Mouse (Mus musculus) testis, adult 10 weeks (tissue): ENCODE results near the gene Zfp513. TPM values are rescaled to one million over a fixed set of nuclear protein-coding genes. Genes with fewer than 3 reads are reported as not detected.

Experiments
- polyA plus RNA-seq: library from polyadenylated mRNA; stranded (reverse); fragments of 350-450 nt; fragmentation: Illumina TruSeq; extraction: RNeasy Lipid Tissue Mini Kit (QIAGEN cat#74804); gene quantifications from one replicate; pipeline ENCODE4 v1.2.3, GENCODE M21; 2014; ENCODE audit warnings: low read depth, low replicate concordance

Gene Zfp513
- polyA plus RNA-seq, result 2.7 TPM

DNA sequence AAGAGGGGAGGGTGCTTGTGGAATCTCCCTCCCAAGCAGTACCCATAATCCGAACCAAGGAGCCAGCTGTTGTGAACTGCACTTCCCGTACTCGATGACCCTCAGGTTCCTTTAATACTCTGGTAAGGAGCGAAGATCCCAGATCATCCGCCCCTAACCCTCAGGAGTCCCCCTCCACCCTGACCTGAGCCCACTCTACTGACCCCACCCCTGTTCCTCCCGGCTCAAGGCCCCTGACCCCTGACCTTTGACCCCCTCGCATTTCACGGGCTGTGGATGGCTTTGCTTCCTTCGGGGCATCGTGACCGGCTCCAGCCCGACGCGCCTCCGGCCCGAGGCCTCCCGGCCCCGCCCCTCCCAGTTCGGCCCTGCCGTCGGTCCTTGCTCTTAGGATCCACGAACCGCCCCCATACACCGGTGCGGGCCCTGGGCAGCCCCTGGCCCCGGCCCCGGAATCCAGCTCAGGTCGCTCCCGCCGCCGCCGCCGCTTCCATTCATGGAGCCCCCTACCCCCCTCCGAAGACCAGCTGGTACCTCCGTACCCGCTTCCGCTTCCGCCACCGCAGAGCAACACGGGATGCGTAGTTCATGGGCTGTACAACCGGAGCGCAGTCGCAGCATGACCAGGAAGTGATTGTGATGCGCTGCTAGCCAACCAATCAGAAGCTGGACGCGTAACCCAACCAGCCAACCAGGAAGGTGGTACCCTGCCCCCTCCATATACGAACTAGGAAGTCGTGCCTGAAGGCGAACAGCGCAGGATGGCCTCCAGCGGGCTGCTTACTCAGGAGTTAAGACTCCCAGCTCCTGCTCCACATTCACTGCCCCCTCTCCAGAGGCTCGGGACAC is at the start of gene Zfp513:
Gene Zfp513 (minus strand): TSS at position 562 of the 849 bp plus-strand sequence.

DNA sequence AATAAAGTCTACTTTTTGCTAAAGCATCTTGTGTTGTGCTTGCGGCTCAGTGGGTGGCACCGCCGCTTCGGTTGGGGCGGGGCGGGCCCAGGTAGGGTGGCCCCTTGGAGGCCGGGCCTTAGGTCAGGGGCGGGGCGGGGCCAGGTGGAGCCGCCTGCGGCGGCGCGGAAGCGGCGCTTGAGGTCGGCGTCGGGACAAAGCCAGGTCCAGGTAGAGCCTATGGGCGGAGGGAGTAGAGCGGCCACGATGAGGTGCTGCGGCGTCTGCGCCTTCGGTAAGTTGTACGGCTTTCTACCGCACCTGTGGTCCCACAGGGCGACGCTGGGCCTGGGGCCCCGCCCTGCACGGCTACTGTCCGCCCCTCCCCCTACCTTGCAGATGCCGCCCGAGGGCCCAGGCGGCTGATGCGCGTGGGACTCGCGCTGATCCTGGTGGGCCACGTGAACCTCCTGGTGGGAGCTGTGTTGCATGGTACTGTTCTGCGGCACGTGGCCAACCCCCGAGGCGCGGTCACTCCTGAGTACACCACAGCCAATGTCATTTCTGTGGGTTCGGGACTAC is 49.5 kb upstream of the Zfp513 start, which contains the start of gene Krtcap3:
Gene Krtcap3 (plus strand): TSS at position 151 of the 561 bp plus-strand sequence.

DNA sequence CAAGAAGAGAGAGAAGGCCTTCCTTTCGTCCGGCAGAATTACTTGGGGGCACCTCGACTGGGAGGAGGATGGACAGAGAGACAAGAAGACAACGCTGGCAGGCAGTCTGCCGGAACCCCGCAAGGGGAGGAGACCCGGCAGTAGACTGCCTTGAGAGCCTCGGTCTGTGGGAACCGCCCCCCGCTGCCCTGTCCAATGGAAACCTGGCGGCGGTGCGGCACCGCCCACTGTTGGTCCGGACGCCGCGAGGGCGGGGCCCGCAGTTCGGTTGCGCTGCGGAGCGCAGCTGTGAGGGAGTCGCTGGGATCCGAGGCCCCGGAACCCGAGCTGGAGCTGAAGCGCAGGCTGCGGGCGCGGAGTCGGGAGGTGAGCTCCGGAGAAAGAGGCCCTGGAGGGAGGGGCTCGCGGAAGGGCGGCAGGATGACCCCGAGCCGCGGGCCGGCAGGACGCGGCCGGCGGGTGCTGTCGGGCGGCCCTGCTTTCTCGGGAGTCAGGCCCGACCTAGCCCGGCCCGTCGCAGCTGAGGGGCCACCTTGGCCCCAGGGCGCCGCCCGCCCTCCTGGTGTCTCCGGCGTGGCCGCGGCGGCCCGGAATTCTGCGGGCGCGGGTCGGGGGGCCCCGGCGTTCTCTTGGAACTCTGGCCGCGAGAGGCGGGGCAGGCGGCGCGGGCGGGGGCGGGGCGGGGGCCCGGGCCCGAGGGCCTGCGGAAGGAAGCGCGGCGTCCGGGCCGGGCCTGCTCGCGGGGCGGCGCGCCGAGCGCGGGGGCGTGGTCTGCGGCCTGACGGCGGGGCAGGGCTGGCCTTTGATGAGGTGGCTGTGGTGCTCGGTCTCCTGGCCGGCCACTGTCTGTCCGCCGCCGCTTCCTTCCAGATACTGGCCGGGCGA is 38.8 kb upstream of the Zfp513 start, which contains the start of the genes Nrbp1 and Gm9970:
Gene Nrbp1 (plus strand): TSS at position 228 of the 885 bp plus-strand sequence.
Gene Gm9970 (minus strand): TSS at position 596 of the 885 bp plus-strand sequence.

DNA sequence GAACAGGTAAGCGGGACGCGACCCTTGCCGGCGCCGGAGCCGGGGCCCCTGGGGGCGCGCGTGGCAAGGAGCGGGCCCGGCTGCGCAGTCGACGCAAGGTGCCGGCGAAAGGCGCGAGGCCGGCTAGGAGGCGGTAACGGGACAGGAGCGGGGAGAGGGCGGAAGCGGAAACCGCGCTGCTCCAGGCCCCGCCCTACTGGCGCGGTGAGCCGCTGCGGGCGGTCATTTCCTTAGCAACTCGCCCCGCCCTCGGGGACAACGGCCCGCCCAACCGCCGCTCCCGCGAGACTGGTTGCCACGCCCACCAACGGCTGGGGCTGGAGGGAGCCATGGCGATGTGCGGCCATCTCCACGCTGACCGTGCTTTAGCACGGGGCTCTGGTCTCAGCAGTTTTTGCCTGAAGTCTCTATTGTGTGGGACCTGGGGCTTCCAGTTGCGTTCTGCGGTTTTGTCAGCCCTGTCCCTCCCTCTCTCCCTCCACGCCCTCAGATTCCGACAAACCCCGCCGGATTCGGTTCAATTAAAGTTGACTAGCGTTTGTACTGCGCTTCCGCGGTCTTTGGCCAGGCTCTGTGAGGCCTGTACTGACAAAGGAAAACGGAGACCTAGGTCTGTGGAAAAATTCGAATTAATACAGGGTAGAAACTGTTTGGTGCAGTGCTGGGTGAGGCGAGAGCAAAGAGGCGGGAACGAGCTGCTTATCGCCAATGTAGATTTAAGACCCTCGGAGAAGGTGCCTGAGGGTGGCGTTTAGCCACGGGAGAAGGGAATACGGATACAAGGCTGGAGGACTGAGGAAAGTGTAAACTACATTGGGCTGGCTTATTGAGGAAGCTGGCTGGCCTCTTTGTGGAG is 18.6 kb upstream of the Zfp513 start, which contains the start of gene Ppm1g:
Gene Ppm1g (minus strand): TSS at position 240 of the 856 bp plus-strand sequence.

DNA sequence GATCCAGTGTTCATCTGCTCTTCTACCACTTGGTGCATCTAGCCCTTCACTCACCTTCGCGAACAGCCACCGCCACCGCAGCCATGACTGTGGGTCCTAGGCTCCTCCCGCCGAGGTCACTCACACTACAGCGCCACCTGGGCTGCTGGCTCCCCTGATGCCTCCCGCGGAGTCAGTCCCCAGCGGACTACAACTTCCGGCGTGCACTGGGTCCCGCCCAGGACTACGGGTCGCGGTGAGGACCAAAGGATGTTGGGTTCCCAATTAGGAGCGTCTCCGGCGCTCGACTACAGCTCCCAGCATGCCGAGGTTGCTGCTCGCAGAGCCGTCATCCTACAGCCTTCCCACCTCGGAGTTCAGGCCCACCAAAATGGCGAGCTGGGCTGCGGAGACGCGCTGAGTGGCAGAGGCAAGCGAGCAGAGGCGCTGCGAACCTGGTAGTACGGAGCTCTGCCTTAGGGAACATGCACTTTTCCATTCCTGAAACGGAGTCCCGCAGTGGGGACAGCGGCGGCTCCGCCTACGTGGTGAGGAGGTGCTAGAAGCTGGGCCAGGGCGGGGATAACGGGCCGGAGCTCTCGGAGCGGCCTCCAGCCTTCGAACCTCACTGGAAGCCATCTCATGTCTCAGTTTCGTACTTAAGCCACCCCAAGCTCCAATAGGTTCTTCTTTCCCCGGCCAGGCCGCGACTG is 9.0 kb downstream of the Zfp513 start, which contains the start of the genes Snx17 and Eif2b4:
Gene Snx17 (plus strand): TSS at position 289 of the 692 bp plus-strand sequence.
Gene Eif2b4 (minus strand): TSS at position 492 of the 692 bp plus-strand sequence.

DNA sequence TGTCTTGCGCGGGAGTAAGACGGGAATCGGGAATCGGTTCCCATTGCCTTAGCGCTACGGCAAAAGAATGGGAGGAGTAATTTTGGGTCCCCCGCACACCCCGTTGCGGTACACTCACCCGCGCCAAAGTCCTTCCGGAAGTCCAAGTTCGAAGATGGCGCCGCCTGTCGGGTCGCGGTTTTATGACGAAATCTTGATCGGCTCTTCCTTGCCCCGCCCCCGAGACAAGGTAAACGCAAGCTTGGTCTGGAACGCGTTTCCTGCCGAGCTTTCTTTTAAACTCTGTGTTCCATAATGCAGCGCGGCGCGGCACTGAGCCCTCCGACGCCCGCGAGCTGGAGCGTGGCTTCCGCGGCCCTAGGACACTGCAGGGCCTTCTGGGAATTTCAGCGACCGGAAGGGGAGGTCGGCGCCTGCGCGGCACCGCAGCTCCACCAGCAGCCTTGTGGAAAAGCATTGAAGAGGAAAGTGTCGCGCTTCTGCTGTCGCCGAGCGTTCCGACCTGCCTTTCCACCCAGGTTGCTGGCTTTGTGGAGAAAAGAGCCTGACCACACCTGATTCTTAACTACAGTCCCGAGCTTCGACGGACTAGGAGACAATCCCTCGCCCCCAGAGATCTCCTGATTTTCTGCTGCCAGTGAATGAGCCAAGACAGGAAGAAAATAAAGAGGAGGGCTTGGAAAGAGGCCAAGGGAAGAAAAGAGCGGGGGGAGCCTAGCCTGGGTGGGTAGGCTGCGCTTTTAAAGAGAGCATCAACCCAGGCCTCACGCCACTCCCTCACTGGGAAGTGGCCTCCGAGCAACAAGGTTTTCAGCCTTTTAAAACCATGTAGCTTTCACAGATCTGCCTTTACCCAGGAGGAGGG is 22.1 kb downstream of the Zfp513 start, which contains the start of the genes Gm29609 and Gtf3c2:
Gene Gm29609 (minus strand): TSS at position 146 of the 865 bp plus-strand sequence.
Gene Gtf3c2 (minus strand): TSS at position 379 of the 865 bp plus-strand sequence.

DNA sequence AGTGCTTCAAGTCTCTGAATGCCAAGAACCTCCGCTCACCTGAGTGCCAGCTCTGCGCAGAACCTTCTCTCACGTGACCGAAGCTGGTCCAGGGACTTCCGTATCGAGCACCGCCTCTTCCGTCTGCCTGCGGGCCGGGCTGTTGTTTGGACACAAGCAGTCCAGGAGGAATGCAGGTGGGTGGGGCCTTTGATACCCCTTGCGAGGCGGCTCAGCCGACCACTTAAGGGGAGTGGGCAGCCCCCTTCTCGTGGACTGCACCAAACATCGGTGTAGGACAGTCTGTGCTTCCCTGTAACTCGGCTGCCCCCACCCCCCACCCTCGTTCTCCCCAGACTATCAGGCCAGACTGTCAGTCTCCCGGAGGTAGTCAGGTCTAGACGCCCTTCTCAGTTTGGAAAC is 48.0 kb downstream of the Zfp513 start, which contains the start of gene Mpv17:
Gene Mpv17 (minus strand): TSS at position 100 of the 402 bp plus-strand sequence.

Other genes with a start within 250 kb of the Zfp513 start
- gene Preb, start 241.9 kb downstream of the Zfp513 start, polyA plus RNA-seq, result 7.0 TPM
- gene Tcf23, start 233.6 kb downstream of the Zfp513 start, polyA plus RNA-seq, result 0.73 TPM
- 28.7 TPM for gene Atraid, start 154.0 kb downstream of the Zfp513 start, polyA plus RNA-seq
- gene Slc5a6, start 153.4 kb downstream of the Zfp513 start, polyA plus RNA-seq, result 0.84 TPM
- 0.66 TPM for gene Cad, start 147.5 kb downstream of the Zfp513 start, polyA plus RNA-seq
- 281 TPM for gene Dnajc5g, start 96.0 kb downstream of the Zfp513 start, polyA plus RNA-seq
- gene Slc30a3, start 94.1 kb downstream of the Zfp513 start, polyA plus RNA-seq, result 2.0 TPM
- not detected for gene Trim54, start 85.6 kb downstream of the Zfp513 start, polyA plus RNA-seq
- not detected for gene Ucn, start 63.5 kb downstream of the Zfp513 start, polyA plus RNA-seq
- gene Mpv17, start 48.1 kb downstream of the Zfp513 start, polyA plus RNA-seq, result 6.5 TPM
- gene Gm29609, start 22.4 kb downstream of the Zfp513 start, polyA plus RNA-seq, result 0.34 TPM
- 49.1 TPM for gene Gtf3c2, start 22.2 kb downstream of the Zfp513 start, polyA plus RNA-seq
- gene Snx17, start 9.1 kb downstream of the Zfp513 start, polyA plus RNA-seq, result 20.1 TPM
- gene Eif2b4, start 8.9 kb downstream of the Zfp513 start, polyA plus RNA-seq, result 7.0 TPM
- 206 TPM for gene Ppm1g, start 18.4 kb upstream of the Zfp513 start, polyA plus RNA-seq
- 56.3 TPM for gene Nrbp1, start 38.6 kb upstream of the Zfp513 start, polyA plus RNA-seq
- gene Gm9970, start 38.9 kb upstream of the Zfp513 start, polyA plus RNA-seq, result not detected
- gene Krtcap3, start 49.4 kb upstream of the Zfp513 start, polyA plus RNA-seq, result 0.73 TPM
- 165 TPM for gene Ift172, start 88.8 kb upstream of the Zfp513 start, polyA plus RNA-seq
- gene Fndc4, start 93.8 kb upstream of the Zfp513 start, polyA plus RNA-seq, result 1.2 TPM
- 0.48 TPM for gene Gckr, start 95.1 kb upstream of the Zfp513 start, polyA plus RNA-seq